Mouse (Mus musculus): Measurements from ENCODE around the gene Hsf2.
"Not testable (repeated sequence)": the region's sequence is repeated elsewhere in the genome, so short reads cannot be mapped to it uniquely, and the experiment has no call there.

Hsf2 gene

DNA sequence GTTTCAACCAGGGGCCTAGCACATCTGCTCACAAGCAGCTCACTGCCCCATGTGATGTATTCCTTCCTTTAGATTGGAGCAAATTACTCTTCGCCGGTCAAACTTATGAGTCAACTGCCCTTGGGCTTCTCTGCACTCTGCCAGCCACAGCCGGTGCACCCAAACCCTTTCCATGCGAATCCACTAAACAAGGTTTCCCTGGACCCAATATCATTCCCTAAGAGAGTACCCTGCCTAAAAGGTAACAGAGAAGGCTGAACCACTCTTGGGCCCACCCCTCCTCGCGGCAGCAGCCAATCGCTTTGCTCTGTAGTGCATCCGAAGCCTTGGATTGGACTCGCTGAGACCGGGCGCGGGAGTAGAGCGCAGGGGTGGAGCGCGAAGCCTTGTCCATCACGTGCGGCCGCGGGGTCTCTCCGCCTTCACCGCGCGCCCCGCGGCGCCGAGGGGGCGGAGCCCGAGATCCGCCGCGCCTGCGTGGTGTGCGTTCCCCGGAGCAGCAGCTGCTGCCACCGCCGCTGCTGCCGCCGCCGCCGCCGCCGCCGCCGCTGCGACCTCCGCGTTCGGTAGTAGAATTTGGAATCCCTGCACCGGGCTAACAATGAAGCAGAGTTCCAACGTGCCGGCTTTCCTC, at the start of gene Hsf2:
Hsf2 (plus strand) TSS at position 478 of the 634 bp plus-strand sequence.
- Histone ChIP-seq H3K36me3 (ENCODE audit: control insufficient read depth, insufficient read depth, low read length, poor library complexity, severe bottlenecking) (no peaks in the 10 kb centered on the region), H3K27me3 (ENCODE audit: control insufficient read depth, insufficient read depth, low read length, poor library complexity, severe bottlenecking) (no peaks in the 10 kb centered on the region)
- peak; percentile 96 for DNase-seq (ENCODE audit: low read depth, low spot score)

DNA sequence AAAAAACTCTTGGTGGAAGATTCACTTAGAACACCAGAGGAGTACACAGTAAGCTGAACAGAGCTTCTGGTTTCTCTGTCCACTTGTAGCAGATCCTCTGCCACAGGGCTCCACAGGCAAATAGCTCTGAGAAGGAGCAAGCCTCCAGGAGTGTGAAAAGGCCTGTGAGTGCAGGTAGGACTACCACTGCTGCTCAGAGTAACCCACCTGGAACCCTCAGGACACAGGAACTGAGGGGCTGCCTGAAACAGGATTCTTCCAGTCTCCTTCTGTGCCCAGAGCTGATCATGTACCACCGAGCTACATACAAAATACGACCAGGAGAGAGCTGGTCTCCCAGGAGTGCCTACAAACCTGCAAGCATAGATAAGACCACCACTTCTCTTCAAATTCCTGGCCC, 48.3 kb upstream of the Hsf2 start:
- Histone ChIP-seq H3K36me3 (ENCODE audit: control insufficient read depth, insufficient read depth, low read length, poor library complexity, severe bottlenecking) (no peaks in the 10 kb centered on the region), H3K27me3 (ENCODE audit: control insufficient read depth, insufficient read depth, low read length, poor library complexity, severe bottlenecking) (no peaks in the 10 kb centered on the region)
- DNase-seq (ENCODE audit: low read depth, low spot score), result no peak

DNA sequence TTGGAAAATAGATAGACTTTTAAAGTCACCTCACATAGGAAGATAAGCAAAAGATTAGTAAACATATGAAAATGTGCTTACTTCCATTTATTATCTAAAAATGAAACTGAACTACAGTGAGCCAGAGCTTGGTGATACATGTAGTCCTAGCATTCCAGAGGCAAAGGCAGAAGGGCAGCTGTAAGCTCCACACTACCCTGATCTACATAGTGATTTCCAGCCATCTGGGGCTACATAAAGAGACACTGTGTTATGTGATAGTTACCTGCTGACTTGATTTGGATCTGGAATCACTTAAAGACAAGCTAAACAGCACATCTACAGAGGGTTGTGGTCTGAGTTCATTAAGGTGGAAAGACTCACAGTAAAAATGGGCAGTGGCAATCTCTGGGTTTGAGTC, 45.1 kb upstream of the Hsf2 start:
- Histone ChIP-seq H3K36me3 (ENCODE audit: control insufficient read depth, insufficient read depth, low read length, poor library complexity, severe bottlenecking) (no peaks in the 10 kb centered on the region), H3K27me3 (ENCODE audit: control insufficient read depth, insufficient read depth, low read length, poor library complexity, severe bottlenecking) (no peaks in the 10 kb centered on the region)

DNA sequence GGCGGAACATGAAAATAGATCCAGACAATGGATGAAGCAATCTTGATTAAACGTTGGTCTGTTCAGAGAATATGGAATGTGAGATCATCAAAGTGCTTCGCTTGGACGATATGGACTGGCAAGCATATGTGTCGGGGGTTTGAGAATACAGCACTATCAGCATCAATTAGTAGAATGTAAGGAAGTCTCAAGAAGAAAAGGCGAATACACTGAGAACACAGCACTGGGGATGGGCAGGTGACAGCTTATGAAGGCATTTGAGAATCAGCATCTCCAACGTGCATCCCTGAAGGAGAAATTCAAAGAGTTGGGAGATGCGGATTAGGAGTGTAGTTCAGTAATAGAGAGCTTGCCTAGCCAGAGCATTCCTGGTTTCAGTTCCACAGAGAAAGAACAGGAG, 41.8 kb upstream of the Hsf2 start:
- H3K27me3 ChIP-seq (ENCODE audit: control insufficient read depth, insufficient read depth, low read length, poor library complexity, severe bottlenecking), result peaks cover 2% of the 10 kb centered on the region; the same call in 1 of the 2 replicates
- H3K36me3 ChIP-seq (ENCODE audit: control insufficient read depth, insufficient read depth, low read length, poor library complexity, severe bottlenecking), result no peaks in the 10 kb centered on the region
- no peak for DNase-seq (ENCODE audit: low read depth, low spot score)

More for the DNA sequence above, 45.1 kb upstream of the Hsf2 start:
- no peak for DNase-seq (ENCODE audit: low read depth, low spot score)

DNA sequence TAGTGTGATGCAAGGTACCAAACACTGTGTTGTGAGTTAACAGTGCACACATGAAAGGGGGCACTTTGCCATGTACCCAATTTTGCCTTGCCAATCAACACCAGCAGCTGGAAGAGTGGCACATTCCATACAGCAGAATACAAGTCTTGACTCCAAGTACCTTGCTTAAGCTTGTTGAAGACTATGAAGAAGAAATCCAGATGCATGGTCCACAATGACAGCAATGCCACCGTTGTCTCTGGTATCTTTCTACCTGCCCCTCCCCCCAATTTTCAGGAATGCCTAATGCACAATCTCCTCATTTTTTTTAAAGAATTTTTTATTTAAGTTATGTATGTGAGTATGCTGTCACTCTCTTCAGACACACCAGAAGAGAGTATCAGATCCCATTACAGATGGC, 40.5 kb upstream of the Hsf2 start:
- peaks cover 2% of the 10 kb centered on the region; the same call in 1 of the 2 replicates for H3K27me3 ChIP-seq (ENCODE audit: control insufficient read depth, insufficient read depth, low read length, poor library complexity, severe bottlenecking)
- H3K36me3 ChIP-seq (ENCODE audit: control insufficient read depth, insufficient read depth, low read length, poor library complexity, severe bottlenecking), result no peaks in the 10 kb centered on the region
- DNase-seq (ENCODE audit: low read depth, low spot score), result no peak

DNA sequence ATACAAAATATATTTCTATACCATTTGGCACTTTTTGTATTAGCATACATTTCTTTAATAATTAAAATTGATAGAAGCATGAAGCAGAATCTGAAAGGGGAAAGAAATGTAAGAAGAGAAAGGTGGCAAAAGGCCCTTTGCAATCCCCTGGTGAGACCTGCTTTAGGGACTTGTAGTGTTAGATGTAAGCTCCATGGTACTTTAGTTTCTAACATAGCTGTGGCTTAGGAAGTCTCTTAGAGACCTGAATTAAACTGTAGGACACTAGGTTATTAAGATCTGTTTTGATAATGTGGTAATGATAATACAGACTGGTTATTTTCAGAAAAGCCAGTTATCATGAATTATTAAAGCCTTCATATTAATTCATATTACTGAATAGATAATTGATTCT, 38.5 kb upstream of the Hsf2 start:
- H3K27me3 ChIP-seq (ENCODE audit: control insufficient read depth, insufficient read depth, low read length, poor library complexity, severe bottlenecking), result peaks cover 2% of the 10 kb centered on the region; the same call in 1 of the 2 replicates
- H3K36me3 ChIP-seq (ENCODE audit: control insufficient read depth, insufficient read depth, low read length, poor library complexity, severe bottlenecking), result no peaks in the 10 kb centered on the region
- no peak for DNase-seq (ENCODE audit: low read depth, low spot score)

DNA sequence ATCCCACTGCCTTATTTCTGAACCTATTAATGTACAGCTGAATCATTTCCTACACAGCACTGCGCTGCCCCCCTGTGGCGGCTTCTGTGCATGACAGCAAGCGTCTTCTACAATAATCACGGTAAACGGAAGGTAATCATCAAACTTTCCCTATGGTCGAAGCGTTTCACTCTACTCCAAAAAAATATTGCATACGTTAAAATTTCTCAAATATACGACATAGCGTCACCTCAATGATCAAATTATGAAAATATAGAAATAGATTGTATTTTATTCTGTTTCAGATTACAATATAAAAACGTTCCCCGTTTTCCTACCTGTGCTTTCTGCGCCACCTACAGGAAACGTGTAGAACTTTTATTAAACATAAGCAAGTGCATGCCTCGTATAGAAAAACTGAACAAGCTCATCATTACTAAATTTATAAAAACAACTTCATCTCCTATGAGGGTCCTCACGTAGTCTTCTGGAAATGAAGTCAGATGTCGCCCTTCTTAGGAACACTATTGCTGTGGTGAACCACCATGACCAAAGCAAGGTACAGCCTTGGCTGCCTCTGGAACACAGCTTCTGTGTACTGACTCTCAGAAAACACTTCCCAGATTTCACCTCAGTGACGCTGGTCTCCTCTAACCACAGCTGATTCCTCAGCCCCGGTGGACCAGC, 38.0 kb upstream of the Hsf2 start:
- Histone ChIP-seq H3K36me3 (ENCODE audit: control insufficient read depth, insufficient read depth, low read length, poor library complexity, severe bottlenecking) (no peaks in the 10 kb centered on the region), H3K27me3 (ENCODE audit: control insufficient read depth, insufficient read depth, low read length, poor library complexity, severe bottlenecking) (peaks cover 2% of the 10 kb centered on the region; the same call in 1 of the 2 replicates)
- DNase-seq (ENCODE audit: low read depth, low spot score), result peak; percentile 83

DNA sequence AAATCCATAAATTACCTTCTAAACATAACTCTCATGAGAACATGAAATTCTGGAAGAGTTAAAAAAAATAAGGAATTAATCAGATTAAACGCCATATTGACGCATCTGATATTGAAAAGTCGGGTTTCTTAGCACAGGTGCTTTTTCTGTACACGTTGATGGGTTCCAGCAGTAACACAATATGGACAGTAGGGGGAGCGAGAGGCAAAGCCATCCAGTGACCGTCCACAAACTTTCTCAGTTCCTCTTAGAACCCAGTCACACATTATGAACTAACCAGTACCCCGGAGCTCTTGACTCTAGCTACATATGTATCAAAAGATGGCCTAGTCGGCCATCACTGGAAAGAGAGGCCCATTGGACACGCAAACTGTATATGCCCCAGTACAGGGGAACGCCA, 22.9 kb upstream of the Hsf2 start:
- not testable (repeated sequence) for H3K36me3 ChIP-seq (ENCODE audit: control insufficient read depth, insufficient read depth, low read length, poor library complexity, severe bottlenecking); H3K27me3 ChIP-seq (ENCODE audit: control insufficient read depth, insufficient read depth, low read length, poor library complexity, severe bottlenecking)
- DNase-seq (ENCODE audit: low read depth, low spot score), result peak; percentile 87

DNA sequence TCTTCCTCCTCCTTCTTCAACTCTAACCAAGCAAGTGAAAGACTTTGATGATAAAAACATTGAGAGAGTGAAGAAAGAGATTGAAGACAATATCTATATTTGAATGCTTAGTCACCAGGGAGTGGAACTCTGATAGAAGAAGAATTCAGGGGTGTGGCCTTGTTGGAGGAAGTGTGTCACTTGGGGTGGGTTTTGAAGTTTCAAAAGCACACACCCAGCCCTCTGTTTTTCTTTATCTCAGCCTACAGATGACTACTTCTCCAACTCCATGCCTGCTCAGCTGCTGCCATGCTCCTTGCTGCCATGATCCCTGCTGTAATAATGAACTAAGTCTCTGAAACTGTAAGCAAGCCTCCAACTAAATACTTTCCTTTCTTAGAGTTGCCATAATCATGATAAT, 20.4 kb upstream of the Hsf2 start:
- no peaks in the 10 kb centered on the region for H3K36me3 ChIP-seq (ENCODE audit: control insufficient read depth, insufficient read depth, low read length, poor library complexity, severe bottlenecking)
- no peak for DNase-seq (ENCODE audit: low read depth, low spot score)

DNA sequence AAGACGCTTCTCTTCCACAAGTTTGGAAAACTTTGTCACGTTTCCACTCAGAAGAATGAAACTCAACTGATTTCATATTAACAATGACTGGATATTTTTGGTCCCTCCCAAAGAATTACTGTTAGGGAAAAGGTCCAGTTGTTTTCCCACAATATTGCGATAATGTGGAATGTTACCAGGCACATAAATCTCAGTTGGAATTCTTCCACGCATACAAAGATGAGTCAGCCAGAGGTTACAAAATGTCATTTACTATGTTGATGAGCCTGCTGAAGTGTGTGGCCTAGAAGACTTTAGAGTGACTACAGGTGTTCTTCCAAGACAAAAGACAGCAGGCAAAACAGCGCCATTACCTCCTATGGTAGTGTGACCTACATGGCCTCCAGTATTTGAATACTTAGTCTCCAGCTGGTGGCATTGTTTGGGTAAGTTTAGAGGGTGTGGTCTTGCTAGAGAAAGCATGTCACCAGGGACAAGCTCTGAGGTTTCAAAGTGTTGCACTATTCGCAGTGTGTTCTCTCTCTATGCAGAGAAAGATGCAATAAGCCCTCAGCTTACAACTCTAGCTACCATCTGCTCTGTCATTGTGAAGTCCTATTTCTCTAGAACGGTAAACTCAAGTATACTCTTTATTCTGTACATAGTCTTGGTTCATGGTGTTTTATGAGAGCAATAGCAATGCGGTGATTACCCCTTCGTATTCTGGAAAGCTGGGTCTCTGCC, 8.9 kb upstream of the Hsf2 start:
- Histone ChIP-seq H3K36me3 (ENCODE audit: control insufficient read depth, insufficient read depth, low read length, poor library complexity, severe bottlenecking) (no peaks in the 10 kb centered on the region), H3K27me3 (ENCODE audit: control insufficient read depth, insufficient read depth, low read length, poor library complexity, severe bottlenecking) (no peaks in the 10 kb centered on the region)
- no peak for DNase-seq (ENCODE audit: low read depth, low spot score)

More for the DNA sequence above, 20.4 kb upstream of the Hsf2 start:
- H3K27me3 ChIP-seq (ENCODE audit: control insufficient read depth, insufficient read depth, low read length, poor library complexity, severe bottlenecking), result no peaks in the 10 kb centered on the region

DNA sequence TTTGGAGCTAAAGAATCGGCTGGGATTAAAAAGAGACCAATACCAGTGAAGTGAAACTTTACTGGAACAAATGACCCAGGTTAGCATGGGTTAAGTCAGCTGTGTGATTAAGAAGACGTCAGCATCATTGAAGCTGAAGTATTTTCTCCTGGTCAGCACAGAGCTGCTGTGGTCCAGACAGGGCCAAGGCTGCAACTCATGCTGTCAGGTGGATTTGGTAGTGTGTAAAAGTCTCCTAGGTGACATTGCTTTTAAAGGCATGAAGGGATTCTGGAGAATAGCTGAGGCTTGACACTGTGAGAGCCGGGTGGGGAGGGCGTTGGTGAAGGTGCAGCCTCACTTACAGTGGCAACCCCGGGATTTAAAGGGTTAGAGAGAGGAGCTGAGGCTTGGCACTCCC, 4.5 kb upstream of the Hsf2 start:
- H3K36me3 ChIP-seq (ENCODE audit: control insufficient read depth, insufficient read depth, low read length, poor library complexity, severe bottlenecking), result no peaks in the 10 kb centered on the region
- no peak for DNase-seq (ENCODE audit: low read depth, low spot score)
- H3K27me3 ChIP-seq (ENCODE audit: control insufficient read depth, insufficient read depth, low read length, poor library complexity, severe bottlenecking), result no peaks in the 10 kb centered on the region

DNA sequence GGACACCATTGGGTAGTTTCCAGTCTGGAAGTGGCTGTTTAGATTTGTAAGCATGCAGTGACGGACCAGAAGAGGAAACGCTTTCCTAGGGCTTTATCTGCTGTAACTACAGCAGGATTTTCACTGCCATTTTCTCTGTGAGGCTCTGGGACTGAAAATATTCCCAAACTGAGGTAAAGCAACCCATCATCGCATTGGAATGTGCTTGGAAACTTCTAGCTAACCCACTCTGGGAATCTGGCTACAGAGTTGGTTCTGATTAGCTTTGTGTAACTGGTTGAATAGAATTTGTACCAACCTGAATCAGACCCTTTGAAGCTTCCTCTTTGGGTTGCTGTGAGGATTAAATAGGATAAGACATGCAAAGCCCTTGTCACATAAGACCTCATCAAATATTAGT, 1.4 kb upstream of the Hsf2 start:
- Histone ChIP-seq H3K27me3 (ENCODE audit: control insufficient read depth, insufficient read depth, low read length, poor library complexity, severe bottlenecking) (no peaks in the 10 kb centered on the region), H3K36me3 (ENCODE audit: control insufficient read depth, insufficient read depth, low read length, poor library complexity, severe bottlenecking) (no peaks in the 10 kb centered on the region)
- no peak for DNase-seq (ENCODE audit: low read depth, low spot score)

DNA sequence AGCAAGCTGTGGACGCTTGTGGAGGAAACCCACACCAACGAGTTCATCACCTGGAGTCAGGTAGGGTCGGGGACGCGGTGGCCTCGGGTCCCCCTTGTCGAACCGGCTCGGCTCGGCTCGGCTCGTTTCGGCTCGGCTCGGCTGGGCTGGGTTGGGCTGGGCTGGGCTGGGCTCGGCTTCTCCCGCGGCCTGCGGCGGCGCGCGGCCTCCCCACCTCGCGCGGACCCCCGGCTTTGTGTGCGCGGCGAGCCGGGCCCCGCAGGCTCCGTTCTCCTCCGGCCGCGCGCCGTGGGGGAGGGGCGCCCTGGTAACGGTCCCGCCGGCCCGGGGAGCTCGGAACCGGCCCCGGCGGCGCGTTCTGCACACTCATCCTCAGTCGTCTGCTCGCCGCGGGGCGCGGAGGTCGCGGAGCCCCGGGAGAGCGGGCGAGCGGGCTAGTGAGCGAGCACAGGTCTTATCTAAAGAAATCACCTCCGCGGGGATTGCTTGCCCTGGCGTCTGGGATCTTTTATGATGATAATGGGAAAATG, 422 bp downstream of the Hsf2 start:
- Histone ChIP-seq H3K27me3 (ENCODE audit: control insufficient read depth, insufficient read depth, low read length, poor library complexity, severe bottlenecking) (no peaks in the 10 kb centered on the region), H3K36me3 (ENCODE audit: control insufficient read depth, insufficient read depth, low read length, poor library complexity, severe bottlenecking) (no peaks in the 10 kb centered on the region)
- no peak for DNase-seq (ENCODE audit: low read depth, low spot score)

DNA sequence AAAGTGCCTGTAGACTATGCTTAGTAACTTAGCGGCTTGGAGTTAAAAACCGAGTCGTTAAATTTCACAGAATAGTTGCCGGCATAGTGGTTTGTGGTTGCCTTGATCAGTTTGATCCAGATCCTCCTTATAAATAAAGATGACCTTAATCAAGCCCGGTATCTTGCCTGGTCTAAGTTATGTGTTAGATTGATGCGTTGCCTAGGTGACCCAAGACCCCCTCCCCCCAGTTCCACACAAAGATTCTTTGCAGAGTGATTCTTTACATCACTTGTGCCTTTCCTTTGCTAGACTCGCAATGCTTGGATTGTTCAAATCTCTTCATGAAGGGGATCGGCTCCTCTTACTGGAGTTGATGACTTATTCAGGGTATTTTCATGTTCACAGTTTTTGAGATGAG, 1.0 kb downstream of the Hsf2 start:
- no peaks in the 10 kb centered on the region for H3K27me3 ChIP-seq (ENCODE audit: control insufficient read depth, insufficient read depth, low read length, poor library complexity, severe bottlenecking)
- DNase-seq (ENCODE audit: low read depth, low spot score), result peak; percentile 22
- no peaks in the 10 kb centered on the region for H3K36me3 ChIP-seq (ENCODE audit: control insufficient read depth, insufficient read depth, low read length, poor library complexity, severe bottlenecking)

DNA sequence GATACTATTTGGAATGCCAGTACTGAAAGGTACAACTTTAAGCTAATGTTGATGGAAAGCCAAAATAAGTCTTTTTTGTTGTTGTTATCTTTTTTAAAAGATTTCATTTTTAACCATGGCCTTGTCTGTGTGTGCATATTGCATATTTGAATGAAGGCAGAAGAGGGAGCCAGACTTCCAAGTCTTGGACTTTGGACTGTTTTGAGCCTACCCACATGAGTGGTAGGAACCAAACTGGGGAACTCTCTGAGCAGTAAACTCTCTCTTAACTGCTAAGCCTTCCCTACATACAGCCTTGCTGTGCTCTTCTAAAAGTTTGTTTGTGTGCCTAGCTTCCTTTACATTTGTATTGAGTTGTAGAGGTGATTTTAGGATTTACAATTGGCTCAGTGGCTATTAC, 2.4 kb downstream of the Hsf2 start:
- H3K27me3 ChIP-seq (ENCODE audit: control insufficient read depth, insufficient read depth, low read length, poor library complexity, severe bottlenecking), result no peaks in the 10 kb centered on the region
- DNase-seq (ENCODE audit: low read depth, low spot score), result no peak

More for the DNA sequence above, 2.4 kb downstream of the Hsf2 start:
- H3K36me3 ChIP-seq (ENCODE audit: control insufficient read depth, insufficient read depth, low read length, poor library complexity, severe bottlenecking), result no peaks in the 10 kb centered on the region
